Mouse (Mus musculus) adrenal gland, postnatal 10 days (tissue): Measurements from ENCODE around the gene Iffo2. TPM values are rescaled to one million over a fixed set of nuclear protein-coding genes. Genes with fewer than 3 reads are reported as not detected.

ENCODE experiments used
- DNase-seq: peaks from one replicate; pipeline ENCODE4 v3.0.0; 2021; ENCODE audit warnings: mixed read lengths
- total RNA-seq, 2 experiments: library from RNA; stranded (reverse); gene quantifications; 2 replicates each; pipeline ENCODE4 v1.2.3; 2021

The Iffo2 gene
- total RNA-seq, 2 experiments from 2014 or later, result 16.4 to 17.5 TPM

DNA sequence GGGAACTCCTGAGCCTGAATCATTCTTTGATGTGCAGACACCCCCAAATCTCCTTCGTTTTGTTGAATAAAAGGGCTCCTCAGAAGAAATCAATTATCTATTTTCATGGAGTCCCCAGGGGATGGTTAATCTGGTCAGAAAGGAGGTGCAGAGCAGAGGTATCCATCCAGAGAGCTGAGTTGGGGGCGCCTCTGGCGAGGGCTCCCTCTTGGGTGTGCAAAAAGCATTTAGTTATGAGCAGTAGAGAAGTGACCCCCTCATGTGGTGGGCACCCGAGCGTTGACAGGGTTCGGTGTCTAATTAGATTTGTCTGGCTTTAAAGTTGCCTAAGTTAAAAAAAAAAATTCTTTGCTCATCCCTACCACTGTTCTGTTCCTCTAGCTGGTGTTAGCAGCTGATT, 80.6 kb downstream of the Iffo2 start:
- DNase-seq, result no peak

DNA sequence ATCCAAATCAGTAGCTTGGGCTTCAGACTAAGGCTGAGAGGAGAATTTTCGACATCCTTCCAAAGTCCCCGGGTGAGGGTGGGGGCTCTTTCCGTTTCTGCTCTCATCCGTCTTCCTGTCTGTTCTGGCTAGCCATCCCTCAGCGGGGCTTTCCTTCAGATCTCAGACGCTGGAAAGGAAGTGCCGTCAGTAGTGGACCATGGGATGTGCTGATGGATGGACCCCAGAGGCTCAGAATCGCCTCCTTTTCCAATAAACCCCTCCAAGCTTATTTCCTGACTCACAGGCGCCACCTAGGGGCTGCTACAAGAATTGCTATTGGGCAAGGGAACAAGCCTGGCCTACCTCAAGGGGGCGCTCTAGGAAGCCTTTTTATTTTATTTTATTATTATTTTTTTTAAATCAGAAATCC, 81.2 kb downstream of the Iffo2 start:
- DNase-seq, result peak; percentile 90

DNA sequence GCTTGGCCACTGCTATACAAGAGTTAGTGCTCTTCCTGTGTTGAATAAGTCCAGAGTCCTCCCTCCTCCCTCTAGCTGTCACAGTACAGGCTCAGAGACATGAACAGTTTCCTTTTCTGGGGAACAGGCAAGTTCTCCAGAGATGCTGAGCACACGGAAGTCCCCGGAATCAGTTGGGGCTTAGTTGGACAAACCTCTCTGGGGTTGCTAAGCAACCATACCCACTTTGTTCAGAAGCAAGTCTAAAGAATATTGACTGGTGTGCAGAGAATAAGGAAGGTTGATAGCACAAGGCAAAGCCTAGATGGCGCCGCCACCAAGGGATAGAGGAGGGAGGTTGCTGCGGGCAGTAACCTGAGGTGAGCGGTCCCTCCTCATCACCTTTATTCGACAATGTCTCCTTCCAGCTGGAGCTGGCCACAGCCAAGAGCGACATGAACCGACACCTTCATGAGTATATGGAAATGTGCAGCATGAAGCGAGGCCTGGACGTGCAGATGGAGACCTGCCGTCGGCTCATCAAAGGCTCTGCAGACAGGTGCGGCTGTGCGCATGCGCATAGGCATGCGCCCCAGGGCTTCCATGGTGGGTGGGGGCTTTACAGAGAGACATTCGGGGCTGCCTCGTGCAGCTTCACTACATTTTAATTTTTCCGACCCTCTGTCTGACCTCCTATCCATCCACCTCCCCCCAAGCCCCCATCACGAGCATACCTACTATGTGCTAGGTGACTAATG, 84.3 kb downstream of the Iffo2 start:
- no peak for DNase-seq

DNA sequence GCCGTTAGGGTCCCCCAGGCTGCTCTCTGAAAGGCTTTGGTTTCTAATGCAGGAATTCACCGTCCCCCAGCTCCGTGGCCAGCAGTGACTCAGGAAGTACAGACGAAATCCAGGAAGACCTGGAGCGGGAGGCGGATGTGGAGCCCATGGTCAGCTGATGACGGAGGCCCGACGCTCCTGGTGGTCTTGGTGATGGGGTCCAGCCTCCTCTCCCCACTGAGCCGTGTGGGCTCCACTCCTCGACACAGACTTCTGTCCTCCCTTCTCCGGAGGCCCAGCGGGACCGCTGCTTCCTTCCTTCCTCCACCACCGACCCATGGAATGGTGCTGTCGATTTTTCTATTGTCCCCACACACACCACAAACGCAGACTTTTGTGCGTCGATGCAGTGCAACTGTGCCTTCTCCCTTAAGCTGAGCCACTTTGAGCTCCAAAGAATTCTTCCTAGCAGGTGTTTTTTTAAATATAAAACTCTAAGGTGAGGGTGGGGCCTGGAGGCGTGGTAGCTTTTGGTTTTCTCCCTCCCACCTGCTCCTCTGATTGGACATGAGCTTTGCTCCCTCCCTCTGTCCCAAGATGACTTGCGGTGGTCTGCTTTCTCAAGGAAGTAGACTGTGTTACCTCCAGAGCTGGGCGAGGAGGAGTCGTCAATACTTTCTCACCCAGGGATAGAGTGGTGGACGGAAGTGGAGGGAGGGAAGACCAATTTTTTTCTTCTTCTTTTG, 86.1 kb downstream of the Iffo2 start:
- DNase-seq, result peak; percentile 52

DNA sequence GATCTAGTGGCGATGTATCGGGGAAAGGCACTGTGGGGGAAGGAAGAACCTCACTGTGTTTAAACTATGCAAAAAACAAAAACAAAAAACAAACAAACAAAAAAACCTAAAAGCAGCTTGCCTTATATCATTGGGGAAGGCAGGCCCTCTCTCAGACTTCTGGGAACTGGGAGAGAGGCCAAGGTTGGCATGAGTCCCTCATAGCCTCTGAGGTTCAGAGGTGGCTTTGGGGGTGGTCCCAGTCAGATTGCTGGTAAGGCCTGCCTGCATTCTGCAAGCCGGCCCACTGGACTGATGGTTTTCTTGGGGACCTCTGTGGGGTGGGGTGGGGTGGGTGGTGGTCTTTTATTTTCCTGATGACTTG, 86.6 kb downstream of the Iffo2 start:
- DNase-seq, result no peak

DNA sequence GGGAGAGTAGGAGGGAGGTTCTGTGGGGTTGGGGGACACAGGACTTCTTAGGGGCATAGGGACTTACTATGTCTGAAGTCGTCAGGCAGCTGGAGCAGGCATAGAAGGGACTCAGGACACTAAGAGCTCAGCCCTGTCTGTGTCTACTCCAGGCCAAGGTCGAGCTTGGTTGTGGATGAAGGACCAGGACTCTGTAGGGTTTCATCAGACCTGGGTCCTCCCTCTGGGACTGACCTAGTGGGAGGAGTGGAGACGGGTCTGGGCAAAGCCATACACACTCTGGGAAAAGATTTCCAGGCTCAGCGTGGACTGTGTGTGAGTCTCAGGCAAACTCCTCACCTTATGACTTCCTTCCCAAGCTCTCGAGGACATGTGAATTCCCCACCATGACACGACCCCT, 89.4 kb downstream of the Iffo2 start:
- DNase-seq, result peak; percentile 70

DNA sequence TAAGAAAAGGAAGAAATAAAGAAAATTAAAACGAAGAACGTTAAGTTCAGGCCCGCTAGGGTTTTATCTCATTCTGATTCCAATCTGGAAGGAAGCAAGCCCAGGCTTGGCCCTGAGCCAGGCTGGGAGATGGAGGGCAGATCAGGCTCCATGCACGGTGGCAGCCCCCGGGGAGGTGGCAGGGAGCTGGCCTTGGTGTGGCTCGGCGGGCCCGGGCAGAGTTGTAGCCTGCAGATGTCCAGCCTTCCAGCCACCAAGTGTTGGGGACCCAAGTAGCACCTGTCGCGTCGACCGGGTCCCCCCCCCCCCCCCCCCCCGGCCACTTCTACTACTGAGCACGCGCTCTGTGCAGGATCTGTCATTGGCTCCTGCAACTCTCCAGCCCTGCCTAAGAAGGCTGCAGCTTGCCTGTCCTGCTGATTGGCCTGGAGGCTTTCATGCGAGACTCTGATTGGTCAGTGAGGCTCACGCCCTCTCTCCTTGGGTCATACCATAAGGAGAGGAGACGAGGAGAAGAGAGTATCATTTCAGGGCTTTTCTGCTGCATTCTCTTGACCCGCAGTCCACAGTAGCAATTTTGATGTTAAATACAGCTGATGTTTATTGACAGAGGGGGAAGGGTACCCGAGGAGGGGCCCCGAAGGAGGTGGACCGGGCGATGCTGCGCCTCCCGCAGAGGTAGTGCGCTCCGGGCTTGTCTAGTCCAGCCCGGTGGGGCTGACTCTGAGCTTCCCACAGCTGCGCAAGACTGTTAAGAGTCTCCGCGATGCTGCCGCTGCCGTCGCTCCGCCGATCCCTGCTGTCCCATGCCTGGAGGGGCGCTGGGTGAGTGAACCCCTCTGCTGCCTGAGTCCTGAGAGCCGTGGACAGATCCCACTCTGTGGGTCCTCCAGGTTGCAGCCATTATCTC, 92.3 kb downstream of the Iffo2 start, which contains the start of gene Aldh4a1:
Gene Aldh4a1 (plus strand): TSS at position 494 of the 910 bp plus-strand sequence.
- DNase-seq, result peak; percentile 91

DNA sequence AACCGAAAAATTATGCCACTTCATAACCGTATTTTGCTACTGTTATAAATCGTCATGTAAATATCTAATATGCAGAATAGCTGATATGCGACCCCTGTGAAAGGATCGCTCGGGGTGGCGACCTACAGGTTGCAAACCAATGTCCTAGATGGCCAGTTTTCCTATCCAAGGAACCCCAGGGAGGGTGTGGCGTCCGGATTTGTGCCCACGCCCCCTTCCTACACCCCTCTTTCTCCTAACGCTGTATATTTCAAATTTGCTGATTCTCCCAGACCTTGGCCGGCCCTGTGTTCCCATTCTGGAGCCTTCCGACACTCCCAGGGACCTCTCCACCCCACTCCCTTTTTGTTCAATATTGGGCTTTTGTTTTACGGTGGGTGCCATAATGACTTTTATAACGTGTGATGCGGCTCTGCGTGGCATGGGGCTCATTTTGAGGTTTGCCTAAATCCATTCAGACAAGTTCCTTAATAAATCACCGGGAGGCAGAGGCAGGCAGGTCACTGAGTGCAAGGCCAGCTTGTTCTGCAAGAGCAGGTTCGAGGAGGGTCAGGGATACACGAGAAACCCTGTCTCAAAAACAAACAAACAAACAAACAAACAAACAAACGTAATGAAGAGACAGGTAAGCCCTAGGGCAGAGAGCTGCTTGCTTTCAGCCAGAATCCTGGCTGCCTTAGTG, 93.2 kb downstream of the Iffo2 start:
- no peak for DNase-seq

DNA sequence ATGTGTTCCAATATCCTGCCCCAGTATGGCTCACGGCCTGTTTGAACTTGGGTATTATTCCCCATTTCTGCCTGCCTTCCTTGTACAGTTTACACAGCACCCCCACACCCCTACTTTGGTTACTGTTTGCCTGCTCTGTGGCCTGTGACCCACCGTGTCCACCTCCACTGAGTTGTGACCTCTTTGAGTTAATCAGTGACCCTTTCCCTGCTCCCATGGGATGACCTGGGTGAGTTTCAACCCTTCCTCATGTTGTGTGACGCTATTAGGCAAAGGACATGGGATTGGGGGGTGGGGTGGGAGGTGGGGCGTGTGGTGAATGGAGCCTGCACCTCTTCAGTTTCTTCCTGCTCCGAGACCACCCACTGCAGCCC, 93.8 kb downstream of the Iffo2 start:
- DNase-seq, result no peak

DNA sequence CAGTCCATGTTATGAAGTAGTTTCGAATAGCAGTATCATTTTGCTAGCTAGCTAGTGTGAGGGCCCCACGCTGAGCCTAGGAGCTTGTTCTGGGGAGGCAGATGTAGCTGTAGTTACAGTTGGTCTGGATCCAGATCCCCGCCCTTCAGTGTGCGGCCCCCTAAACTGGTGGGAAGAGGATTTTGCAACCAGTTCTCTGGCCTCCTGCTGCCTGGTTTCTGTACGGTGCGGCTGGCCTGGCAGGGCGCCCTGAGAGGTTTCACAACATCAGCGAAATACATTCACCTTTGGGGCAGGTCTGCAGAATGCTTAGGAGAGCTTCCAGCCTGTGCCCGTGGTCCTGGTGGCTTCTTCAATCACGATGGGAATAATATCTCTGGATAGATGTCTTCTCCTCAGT, 94.4 kb downstream of the Iffo2 start:
- DNase-seq, result peak; percentile 72

DNA sequence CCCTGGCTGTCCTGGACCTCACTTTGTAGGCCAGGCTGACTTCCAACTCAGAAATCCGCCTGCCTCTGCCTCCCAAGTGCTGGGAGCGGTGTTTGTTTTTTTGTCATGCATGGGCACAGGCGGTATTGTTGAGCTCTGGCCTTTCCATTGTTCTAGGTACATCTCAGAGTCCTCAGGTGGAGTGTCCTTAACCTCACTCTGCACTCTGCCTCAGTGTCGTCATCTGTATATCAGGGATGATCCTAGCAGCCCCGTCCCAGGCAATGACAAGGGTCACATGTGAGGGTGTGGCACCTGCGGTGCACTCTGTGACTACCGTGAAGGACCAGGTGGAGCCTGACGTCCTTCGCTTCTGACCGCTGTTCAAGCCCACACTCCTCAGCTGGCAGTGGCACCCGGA, 97.0 kb downstream of the Iffo2 start:
- DNase-seq, result no peak

DNA sequence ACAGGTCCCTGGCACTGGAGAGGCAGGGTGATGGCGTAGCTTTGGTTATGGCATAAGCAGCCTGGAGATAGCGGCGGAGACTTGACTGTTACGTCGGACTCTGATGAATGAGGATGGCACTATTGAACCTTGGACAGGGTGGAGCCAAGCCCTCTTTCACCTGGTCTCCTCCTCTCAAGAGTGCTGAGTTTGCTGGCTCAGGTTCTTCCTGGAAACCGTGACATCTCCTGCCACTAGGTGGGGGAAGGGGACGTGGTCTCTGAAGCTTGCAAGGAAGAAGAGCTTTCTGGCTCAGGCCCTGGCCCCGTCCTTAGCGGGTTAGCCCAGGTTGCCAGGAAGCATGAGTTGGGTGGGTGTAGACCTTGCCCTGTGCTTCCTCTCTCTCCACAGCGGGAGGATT, 99.8 kb downstream of the Iffo2 start:
- DNase-seq, result no peak

DNA sequence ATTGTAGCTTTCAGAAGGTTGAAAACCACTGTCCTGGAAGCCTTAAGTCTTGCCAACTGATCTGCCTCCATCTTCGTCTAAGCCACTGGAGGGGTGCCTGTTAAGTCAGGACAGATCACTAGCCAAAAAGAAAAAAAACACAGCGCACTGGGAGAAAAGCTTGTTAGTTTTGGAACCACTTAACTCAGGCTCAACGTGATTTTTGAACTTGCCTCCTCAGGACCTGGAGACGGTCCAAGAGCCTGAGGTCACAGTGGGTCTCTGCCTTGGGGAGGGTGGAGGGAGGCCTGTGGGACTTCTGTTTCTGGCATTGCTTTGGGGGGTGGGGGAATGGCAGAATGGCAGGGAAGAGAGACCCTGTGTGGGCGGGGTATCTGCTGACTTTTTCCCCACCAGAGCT, 100.8 kb downstream of the Iffo2 start:
- DNase-seq, result peak; percentile 51

DNA sequence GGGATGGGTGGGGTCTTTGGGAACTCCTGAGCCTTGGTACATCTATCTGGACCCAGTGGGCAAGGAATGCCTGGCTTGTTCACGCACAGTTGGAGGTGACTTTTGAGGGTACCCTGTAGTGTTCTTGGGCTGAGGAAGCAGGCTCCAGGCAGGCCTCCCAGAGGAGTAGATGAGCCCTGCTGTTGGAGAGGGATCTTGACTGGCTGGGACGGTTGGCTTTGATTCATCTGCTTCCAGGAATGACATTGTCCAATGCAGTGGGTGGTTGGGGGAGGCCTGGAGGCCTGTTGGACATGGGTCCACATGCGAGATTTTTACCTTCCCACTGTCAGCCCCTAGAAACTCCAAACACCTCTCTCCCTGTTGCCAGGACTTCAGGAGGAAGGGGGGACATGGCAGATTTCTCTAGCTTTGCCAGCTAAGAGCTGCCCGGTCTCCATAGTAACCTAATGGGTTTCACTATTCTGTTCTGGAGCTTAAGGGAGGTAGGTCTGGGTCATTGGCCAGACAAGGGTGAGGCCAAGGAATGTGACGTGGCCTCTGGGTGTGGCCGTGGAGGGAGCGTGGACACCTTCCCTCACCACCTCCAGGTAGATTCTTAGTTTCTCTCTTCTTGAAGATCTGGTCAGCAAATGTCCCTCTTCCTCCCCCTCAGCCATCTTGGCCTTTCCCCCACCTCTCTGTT, 101.4 kb downstream of the Iffo2 start:
- no peak for DNase-seq

DNA sequence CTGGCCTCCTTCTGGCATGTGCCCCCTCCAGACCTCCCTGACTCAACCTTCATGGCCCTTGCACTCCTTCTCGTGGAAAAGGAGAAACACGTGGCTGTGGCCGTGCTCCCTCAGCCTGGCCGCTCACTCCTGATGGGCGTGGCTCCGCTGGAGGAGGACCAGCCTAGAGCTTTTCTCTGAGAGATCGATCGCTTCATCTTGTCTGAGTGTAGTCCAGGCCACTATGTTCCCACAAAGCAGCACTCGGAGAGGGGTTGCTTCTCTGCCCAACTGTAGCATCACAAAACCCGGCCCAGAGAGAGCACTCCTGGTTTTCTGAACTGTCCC, 101.9 kb downstream of the Iffo2 start:
- DNase-seq, result no peak

DNA sequence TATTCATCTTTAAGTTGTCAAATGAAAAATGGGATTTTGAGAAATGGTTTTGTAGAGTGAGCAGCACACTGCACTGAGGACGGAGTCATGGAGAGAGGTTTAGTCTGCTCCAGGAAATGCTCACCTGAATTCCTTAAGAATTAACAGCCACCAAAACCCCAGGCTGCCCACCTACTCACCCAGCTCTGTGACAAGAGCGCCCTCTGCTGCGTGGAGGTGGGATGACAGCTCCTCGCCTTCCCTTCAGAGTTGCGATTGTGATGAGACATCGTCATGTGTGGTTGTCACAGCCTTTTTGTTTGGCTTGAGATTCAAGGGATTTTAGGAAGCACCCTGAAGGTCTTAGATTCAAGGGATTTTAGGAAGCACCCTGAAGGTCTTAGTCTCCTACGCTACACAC, 106.0 kb downstream of the Iffo2 start:
- DNase-seq, result peak; percentile 88

DNA sequence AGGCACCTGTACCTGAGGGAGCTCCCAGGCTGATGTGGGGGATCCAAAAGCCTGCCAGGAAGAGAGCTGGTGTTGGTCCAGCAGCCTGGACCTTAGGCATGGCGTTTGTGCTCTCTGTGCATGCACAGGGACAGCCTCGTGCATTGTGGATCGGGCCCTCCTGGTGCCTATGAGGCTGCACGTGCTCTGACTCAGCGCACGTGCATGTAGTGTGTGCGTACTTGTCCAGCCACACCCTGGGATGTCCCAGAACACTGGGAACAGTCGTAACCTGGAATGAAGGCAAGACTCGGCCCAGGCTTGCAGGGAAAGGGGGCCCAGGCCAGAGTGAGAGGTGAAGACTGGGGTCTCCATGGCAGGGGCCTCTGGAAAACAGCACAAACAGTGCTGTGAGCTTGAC, 107.5 kb downstream of the Iffo2 start:
- DNase-seq, result no peak

DNA sequence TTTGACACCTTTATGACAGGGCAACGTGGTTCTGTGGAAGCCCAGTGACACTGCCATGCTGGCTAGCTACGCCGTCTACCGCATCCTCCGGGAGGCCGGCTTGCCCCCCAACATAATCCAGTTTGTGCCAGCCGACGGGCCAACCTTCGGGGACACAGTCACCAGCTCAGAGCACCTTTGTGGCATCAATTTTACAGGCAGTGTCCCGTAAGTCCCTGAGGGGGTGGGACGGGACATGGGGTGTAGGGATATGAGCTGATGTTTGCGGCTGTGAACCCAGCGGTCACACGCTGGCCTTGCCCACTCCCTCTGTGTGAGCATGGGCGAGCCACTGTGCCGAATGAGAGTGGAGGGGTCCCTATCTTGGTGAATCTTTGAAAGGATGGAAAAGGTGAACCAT, 108.0 kb downstream of the Iffo2 start:
- no peak for DNase-seq

DNA sequence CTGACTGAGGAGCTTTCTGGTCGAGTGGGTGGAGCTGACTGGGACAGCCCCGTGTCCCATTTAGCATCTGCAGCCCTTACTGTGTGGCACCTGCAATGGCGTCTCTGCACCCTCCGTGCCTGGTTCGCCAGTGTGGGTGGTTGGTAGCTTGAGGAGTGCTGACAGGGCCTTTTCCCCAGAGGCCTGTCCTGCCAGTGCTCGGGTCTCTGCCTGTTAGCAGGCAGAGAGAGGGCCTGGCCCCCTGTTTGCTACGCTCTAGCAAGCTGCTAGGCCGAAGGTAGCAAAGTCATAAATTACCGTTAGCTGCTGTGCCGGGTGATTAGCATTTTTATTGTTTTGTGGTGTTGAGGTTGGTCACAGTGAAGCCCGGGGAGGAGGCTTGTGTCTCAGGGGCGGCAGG, 109.5 kb downstream of the Iffo2 start:
- no peak for DNase-seq

DNA sequence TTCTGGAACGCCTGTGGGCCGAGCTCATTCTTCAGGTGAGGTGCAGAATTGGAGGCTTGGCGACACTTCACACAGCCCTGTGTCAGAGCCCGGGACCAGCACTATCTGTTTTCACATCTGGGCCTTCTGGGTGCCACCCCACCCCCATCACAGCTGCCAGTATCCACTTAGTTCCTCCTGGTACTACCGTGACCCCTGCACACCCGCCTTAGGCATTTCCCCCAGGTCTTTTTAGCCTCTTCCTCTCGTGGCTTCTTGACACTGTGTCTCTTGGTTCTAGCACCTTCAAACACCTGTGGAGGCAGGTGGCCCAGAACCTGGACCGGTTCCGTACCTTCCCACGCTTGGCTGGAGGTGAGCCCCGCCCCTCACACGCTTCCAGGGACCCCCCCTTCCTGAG, 110.0 kb downstream of the Iffo2 start:
- DNase-seq, result no peak

DNA sequence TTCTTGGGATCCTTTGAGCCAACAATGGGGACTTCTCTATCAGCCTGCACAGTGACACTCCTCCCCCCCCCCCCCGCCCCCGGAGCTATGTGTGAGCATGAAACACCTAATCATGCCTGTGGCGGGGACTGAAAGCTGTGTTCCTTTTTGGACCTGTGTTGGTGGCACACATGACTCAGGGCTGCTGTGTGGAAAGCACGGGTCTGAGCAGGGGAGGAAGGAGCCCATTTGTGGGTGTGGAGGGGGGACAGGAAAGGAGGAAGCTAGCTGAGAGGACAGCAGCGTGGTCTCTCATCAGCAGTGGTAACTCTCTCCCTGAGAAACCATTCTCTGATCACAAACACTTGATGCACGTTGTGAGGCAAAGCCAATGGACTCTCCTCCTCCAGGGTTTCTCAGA, 110.4 kb downstream of the Iffo2 start:
- no peak for DNase-seq

DNA sequence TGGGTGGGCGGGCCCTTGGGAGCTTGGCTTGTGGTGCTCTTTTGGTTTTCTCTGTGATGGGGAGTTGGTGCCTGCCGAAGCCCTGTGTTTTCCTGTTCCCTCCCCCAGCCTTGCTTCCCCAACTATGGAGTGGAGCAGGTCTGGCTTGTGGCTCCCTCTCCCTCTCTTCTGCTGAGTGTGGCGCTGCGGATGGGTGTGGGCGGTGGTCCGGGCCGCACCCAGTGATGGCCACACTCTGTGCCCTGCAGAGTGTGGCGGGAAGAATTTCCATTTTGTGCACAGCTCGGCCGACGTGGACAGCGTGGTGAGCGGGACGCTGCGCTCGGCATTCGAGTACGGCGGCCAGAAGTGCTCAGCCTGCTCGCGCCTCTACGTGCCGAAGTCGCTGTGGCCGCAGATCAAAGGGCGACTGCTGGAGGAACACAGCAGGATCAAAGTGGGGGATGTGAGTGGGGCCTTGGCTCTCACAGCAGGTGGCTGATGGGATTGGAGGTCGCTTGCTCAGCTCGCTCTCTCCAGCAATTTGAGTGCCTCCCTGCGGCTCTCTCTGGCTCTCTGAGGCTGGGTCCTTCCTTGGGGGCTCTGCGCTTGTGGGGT, 111.6 kb downstream of the Iffo2 start:
- DNase-seq, result peak; percentile 55
